Comparison of ENCODE assay signal across 8 mouse cellular contexts in the genomic region with DNA sequence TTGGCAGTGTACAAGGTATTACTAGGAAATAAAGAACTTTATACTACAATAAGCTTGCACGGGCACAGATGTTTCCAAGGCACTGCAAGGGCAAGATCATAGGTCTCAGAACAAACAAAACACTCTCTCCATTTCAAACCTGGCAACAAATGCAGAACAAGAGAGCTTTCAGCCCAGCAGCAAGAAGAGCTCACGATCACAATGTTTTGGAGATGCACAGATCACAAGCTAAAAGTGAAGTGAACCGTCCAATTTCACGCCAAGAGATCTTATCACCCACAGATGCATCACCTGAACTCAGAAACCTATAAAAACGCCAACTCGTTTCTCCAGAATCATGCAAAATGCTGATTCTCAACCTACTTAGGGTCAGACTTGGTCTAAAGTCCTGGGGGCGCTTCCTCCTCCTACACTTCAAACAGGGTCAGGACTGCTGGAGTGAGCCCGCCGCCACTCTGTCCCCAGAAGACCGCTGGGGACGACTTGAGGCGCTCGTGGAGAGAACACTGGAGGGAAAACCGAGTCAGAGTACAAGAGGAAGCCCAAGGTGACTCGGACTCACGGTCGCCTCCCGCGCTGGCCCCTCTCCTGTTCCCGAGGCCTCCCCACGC. TPM values are rescaled to one million over a fixed set of nuclear protein-coding genes. Genes with fewer than 3 reads are reported as not detected.
A peak's percentile ranks its signal among the peaks of the same experiment; 100 is the strongest.
DNase-seq lines count a peak whose midpoint lies in the region; ATAC-seq and TF ChIP-seq lines count a peak whose summit lies in the region.

No protein-coding gene starts in this region.

- no peaks in the 10 kb centered on the region for H3K27me3 ChIP-seq in heart, embryonic 13.5 days (replicated peaks)
- no peaks in the 10 kb centered on the region for H3K27me3 ChIP-seq in forebrain, embryonic 16.5 days (replicated peaks; ENCODE audit: control insufficient read depth, insufficient read depth, low read length)

- WGBS in heart, embryonic 13.5 days: 3% methylated on average over 21 of the region's 21 CpGs
- 2% methylated on average over 21 of the region's 21 CpGs for WGBS in forebrain, embryonic 16.5 days

- H3K4me1 ChIP-seq in heart, embryonic 13.5 days: peaks cover 19% of the 10 kb centered on the region
- H3K4me1 ChIP-seq in ES-E14 (ENCODE audit: control insufficient read depth in 2 of 2, insufficient read depth in 2 of 2, low read length in 2 of 2, poor library complexity in 1 of 2): peaks cover 7 to 8% of the 10 kb centered on the region in 2 experiments
- H3K4me1 ChIP-seq in forebrain, embryonic 16.5 days (replicated peaks; ENCODE audit: control insufficient read depth, insufficient read depth, low read length): peaks cover 9% of the 10 kb centered on the region

- H3K4me3 ChIP-seq in heart, embryonic 13.5 days: peak overlapping the region; percentile 97
- H3K4me3 ChIP-seq in ES-E14 (ENCODE audit: insufficient read depth in 1 of 2, low read depth in 1 of 2, low read length in 2 of 2, poor library complexity in 1 of 2, severe bottlenecking in 1 of 2): peak overlapping the region; percentile 92 to 100
- H3K4me3 ChIP-seq in forebrain, embryonic 16.5 days (replicated peaks; ENCODE audit: low read length): peak overlapping the region; percentile 96

- no peak for DNase-seq in heart, adult 18-20 months
- no peak for DNase-seq in ES-E14 (ENCODE audit: low read depth, low spot score)
- no peak for DNase-seq in urinary bladder, postnatal 4 days (ENCODE audit: low spot score in 2 of 2)
- no peak for DNase-seq in adrenal gland, adult (ENCODE audit: inconsistent age in 2 of 2, low spot score in 1 of 2)
- DNase-seq in ovary, adult 18-20 months (ENCODE audit: low spot score): no peak

- peak overlapping the region; percentile 84 for H3K9ac ChIP-seq in heart, embryonic 13.5 days
- peak overlapping the region; percentile 92 for H3K9ac ChIP-seq in ES-E14 (ENCODE audit: insufficient read depth, low read depth, low read length, poor library complexity, severe bottlenecking)
- H3K9ac ChIP-seq in forebrain, embryonic 16.5 days (replicated peaks; ENCODE audit: low read depth, low read length): peak overlapping the region; percentile 84

- in situ Hi-C loops in ES-E14 (cut with MboI; ENCODE audit: low sequenced_read_pairs in 2 of 2, unreplicated experiment in 2 of 2): no loop called here

- H3K9me3 ChIP-seq in heart, embryonic 13.5 days: no peaks in the 10 kb centered on the region
- no peaks in the 10 kb centered on the region for H3K9me3 ChIP-seq in ES-E14 (ENCODE audit: control insufficient read depth, insufficient read depth, low read depth, low read length)
- H3K9me3 ChIP-seq in forebrain, embryonic 16.5 days (ENCODE audit: control insufficient read depth, low read length): no peaks in the 10 kb centered on the region

- no peaks in the 10 kb centered on the region for H3K36me3 ChIP-seq in heart, embryonic 13.5 days
- H3K36me3 ChIP-seq in ES-E14 (ENCODE audit: control insufficient read depth, insufficient read depth, low read length, poor library complexity, severe bottlenecking): no peaks in the 10 kb centered on the region
- no peaks in the 10 kb centered on the region for H3K36me3 ChIP-seq in forebrain, embryonic 16.5 days (ENCODE audit: control insufficient read depth, insufficient read depth)

- H3K27ac ChIP-seq in heart, embryonic 13.5 days (replicated peaks): peak overlapping the region; percentile 83
- H3K27ac ChIP-seq in ES-E14 (ENCODE audit: insufficient read depth, low read depth, low read length, poor library complexity, severe bottlenecking): 0 out of 2 replicates have a peak overlapping the region, but pooled peaks have one; percentile 2
- H3K27ac ChIP-seq in forebrain, embryonic 16.5 days (ENCODE audit: low read length): peak overlapping the region; percentile 80

- peak overlapping the region; percentile 94 for H3K4me2 ChIP-seq in heart, embryonic 13.5 days
- peak overlapping the region; percentile 88 for H3K4me2 ChIP-seq in forebrain, embryonic 16.5 days (ENCODE audit: low read length)

- no peak for ATAC-seq in heart, embryonic 13.5 days (ENCODE audit: extremely low read depth, insufficient number of reproducible peaks, low FRiP score, low TSS enrichment)
- no peak; the same call in 1 of the 2 replicates for ATAC-seq in forebrain, embryonic 16.5 days
- ATAC-seq in megakaryocyte progenitor cell, adult 5-6 weeks (replicated peaks; ENCODE audit: poor library complexity): peak; percentile 2

TF ChIP-seq in ES-E14, 5 proteins besides CTCF, POLR2A, EP300 and RAD21:
- TF ChIP-seq HCFC1 (IDR thresholded peaks at IDR 0.05; ENCODE audit: borderline replicate concordance, insufficient read depth, low read length): no peak
- no peak for TF ChIP-seq ZNF384 (IDR thresholded peaks at IDR 0.05; ENCODE audit: low read depth, low read length)
- TF ChIP-seq CHD2 (IDR thresholded peaks at IDR 0.05; ENCODE audit: low read depth, low read length): no peak
- TF ChIP-seq MAFK (IDR thresholded peaks at IDR 0.05; ENCODE audit: insufficient read depth, low read depth, low read length): no peak

RNA-seq across cellular contexts. Expression of gene Uggt1, which starts 1.0 kb away (rescaled TPM):
- 32.7 and 34.4 TPM in 2 replicates for polyA plus RNA-seq in heart, embryonic 13.5 days (2015; fragmentation: Nextera tagmentation; extraction: Ambion mirVana)
- 10 to 100 TPM; 26.3 to 28.2 TPM for total RNA-seq in heart, adult 18-20 months (2021)
- total RNA-seq in ES-E14 (2012; rRNA removed): 136 and 169 TPM in 2 replicates
- 50.8 and 56.9 TPM in 2 replicates for polyA plus RNA-seq in forebrain, embryonic 16.5 days (2015; fragmentation: Nextera tagmentation; extraction: Ambion mirVana)
- 90.2 and 94.4 TPM in 2 replicates for total RNA-seq in megakaryocyte progenitor cell, adult 5-6 weeks (2015)
- 118 and 151 TPM in 2 replicates for total RNA-seq in megakaryocyte progenitor cell, adult 5-6 weeks (2017)

RNA-seq across cellular contexts. Expression of gene Neurl3, which starts 30.9 kb away (rescaled TPM):
- 3.7 and 4.7 TPM in 2 replicates for polyA plus RNA-seq in heart, embryonic 13.5 days (2015; fragmentation: Nextera tagmentation; extraction: Ambion mirVana)
- 1 to 10 TPM; 3.2 to 3.4 TPM for total RNA-seq in heart, adult 18-20 months (2021)
- 0.18 and 0.26 TPM in 2 replicates for total RNA-seq in ES-E14 (2012; rRNA removed)
- polyA plus RNA-seq in forebrain, embryonic 16.5 days (2015; fragmentation: Nextera tagmentation; extraction: Ambion mirVana): 0.41 and 0.47 TPM in 2 replicates
- total RNA-seq in megakaryocyte progenitor cell, adult 5-6 weeks (2015): 8.5 and 11.4 TPM in 2 replicates
- 14.4 and 15.9 TPM in 2 replicates for total RNA-seq in megakaryocyte progenitor cell, adult 5-6 weeks (2017)

Comparison
In these comparisons a context has a peak if more than half of its experiments do, and no peak if none do; other contexts are left out.
1. H3K27ac ChIP-seq: peak in every context shown above with its lines; median percentile 83 in heart, embryonic 13.5 days; 80 in forebrain, embryonic 16.5 days; 2 in ES-E14.